ENCODE assay signal across 23 mouse cellular contexts in genomic region chr16:78268167-78268566, GRCm38 (mm10). TPM values are rescaled to one million over a fixed set of nuclear protein-coding genes. Genes with fewer than 3 reads are reported as not detected.
DNase-seq lines count a peak whose midpoint lies in the region; ATAC-seq and TF ChIP-seq lines count a peak whose summit lies in the region.
"Had no signal": no experiment of that assay in that cellular context is flagged by ENCODE, and none has a peak within 500 bp of the region (broad histone marks: within the 10 kb centered on the region; RNA-seq: fewer than 3 reads in every experiment).

No protein-coding gene starts in this region.

- H3K4me1 ChIP-seq in liver, adult 2 months (ENCODE audit: control insufficient read depth, insufficient read depth, low read length), result peaks cover 20% of the 10 kb centered on the region
- peaks cover 17% of the 10 kb centered on the region; the same call in 1 of the 2 replicates for H3K4me1 ChIP-seq in liver, embryonic 15.5 days (replicated peaks)

- 20% methylated on average over 3 of the region's 3 CpGs for WGBS in liver, adult 2 months
- WGBS in liver, embryonic 15.5 days (ENCODE audit: insufficient replicate concordance), result 51% methylated on average over 3 of the region's 3 CpGs

- H3K4me3 ChIP-seq in liver, adult 2 months (ENCODE audit: insufficient read depth, low read depth, low read length), result no peak overlapping the region
- H3K4me3 ChIP-seq in liver, embryonic 15.5 days (replicated peaks), result no peak overlapping the region
- H3K4me3 ChIP-seq: erythroblast, embryonic 14.5 days; hindbrain, embryonic 10.5 days; limb, embryonic 13.5 days; midbrain, embryonic 10.5 days; neural tube, embryonic 13.5 days had no signal

- DNase-seq in adrenal gland, adult 8-10 months, result peak; percentile 53
- DNase-seq in adrenal gland, postnatal 36 days, result peak; percentile 50 to 56
- peak; percentile 96 for DNase-seq in liver, adult 2 months (ENCODE audit: extremely low read depth, low read depth, low spot score)
- DNase-seq in layer of hippocampus, postnatal 25 days (ENCODE audit: extremely low spot score in 1 of 2, low spot score in 1 of 2), result no peak
- no peak for DNase-seq in MN1 (ENCODE audit: low spot score)
- no peak for DNase-seq in layer of hippocampus, adult 9-10 months (ENCODE audit: low spot score)
- DNase-seq: cerebellum, adult 2 months; cerebellum, postnatal 14 days; gastrocnemius, postnatal 14 days; heart, postnatal 14 days; kidney, adult 11 months; kidney, postnatal 14 days; lung, postnatal 14 days had no signal

- ATAC-seq in liver, embryonic 15.5 days (ENCODE audit: insufficient read depth), result peak; percentile 47
- ATAC-seq: forebrain, embryonic 16.5 days; hindbrain, postnatal 0 days had no signal

- H3K79me2 ChIP-seq in liver, adult 2 months (ENCODE audit: control insufficient read depth, insufficient read depth, low read length), result no peaks in the 10 kb centered on the region

- no peak overlapping the region for H3K27ac ChIP-seq in liver, adult 2 months (replicated peaks; ENCODE audit: insufficient read depth, low read depth, low read length)
- H3K27ac ChIP-seq in liver, embryonic 15.5 days (replicated peaks), result no peak overlapping the region
- H3K27ac ChIP-seq: hindbrain, embryonic 10.5 days; hindbrain, postnatal 0 days; limb, embryonic 13.5 days; midbrain, embryonic 10.5 days; neural tube, embryonic 13.5 days had no signal

- no peak for TF ChIP-seq POLR2A in liver, adult 2 months (IDR thresholded peaks at IDR 0.05; ENCODE audit: extremely low read depth, insufficient read depth, low read length)

- no peaks in the 10 kb centered on the region for H3K27me3 ChIP-seq in liver, adult 2 months (ENCODE audit: control insufficient read depth, insufficient read depth, low read length)
- H3K27me3 ChIP-seq in liver, embryonic 15.5 days, result no peaks in the 10 kb centered on the region
- H3K27me3 ChIP-seq: limb, embryonic 13.5 days; neural tube, embryonic 13.5 days had no signal

- no peak overlapping the region for H3K9ac ChIP-seq in liver, adult 2 months (ENCODE audit: low read depth, low read length)
- no peak overlapping the region for H3K9ac ChIP-seq in liver, embryonic 15.5 days
- H3K9ac ChIP-seq: limb, embryonic 13.5 days; lung, embryonic 14.5 days; neural tube, embryonic 13.5 days had no signal

- no peaks in the 10 kb centered on the region for H3K9me3 ChIP-seq in liver, embryonic 15.5 days (replicated peaks)
- H3K9me3 ChIP-seq: hindbrain, embryonic 10.5 days; limb, embryonic 13.5 days; midbrain, embryonic 10.5 days; neural tube, embryonic 13.5 days had no signal

- no peaks in the 10 kb centered on the region for H3K36me3 ChIP-seq in liver, adult 2 months (ENCODE audit: control insufficient read depth, insufficient read depth, low read length)
- H3K36me3 ChIP-seq in liver, embryonic 15.5 days (replicated peaks), result no peaks in the 10 kb centered on the region
- H3K36me3 ChIP-seq: hindbrain, embryonic 10.5 days; limb, embryonic 13.5 days; midbrain, embryonic 10.5 days; neural tube, embryonic 13.5 days had no signal

- H3K4me2 ChIP-seq in liver, embryonic 15.5 days, result no peak overlapping the region
- H3K4me2 ChIP-seq: limb, embryonic 13.5 days; lung, embryonic 14.5 days; neural tube, embryonic 13.5 days had no signal

- no peak for TF ChIP-seq CTCF in liver, adult 2 months (IDR thresholded peaks at IDR 0.05; ENCODE audit: low read depth, low read length)

RNA-seq across cellular contexts. Expression of gene Cxadr, which starts 33.1 kb away (rescaled TPM):
- 10 to 100 TPM in 2 of 4 experiments, 1 to 10 TPM in 2; 2.0 to 18.4 (median 9.3) TPM for total RNA-seq in adrenal gland, adult 8-10 months (2022)
- total RNA-seq in adrenal gland, postnatal 36 days (2021), result 10 to 100 TPM in 1 of 2 experiments, 1 to 10 TPM in 1; 6.7 to 32.1 TPM
- 50.9 and 64.9 TPM in 2 replicates for total RNA-seq in liver, adult 2 months (2014; rRNA removed)
- polyA plus RNA-seq in liver, adult 2 months (2012; rRNA removed), result 23.6 and 26.4 TPM in 2 replicates
- polyA plus RNA-seq in liver, embryonic 15.5 days (2015; fragmentation: Nextera tagmentation; extraction: Ambion mirVana), result 17.4 and 18.0 TPM in 2 replicates
- 10 to 100 TPM; 18.0 to 24.3 TPM for total RNA-seq in layer of hippocampus, postnatal 25 days (2021)
- total RNA-seq: MEL had no signal
- polyA plus RNA-seq: erythroblast, embryonic 14.5 days had no signal

Comparison
In these comparisons a context has a peak if more than half of its experiments do, and no peak if none do; other contexts are left out.
1. DNase-seq: peak in adrenal gland, adult 8-10 months (single experiment), adrenal gland, postnatal 36 days (2 of 2) and liver, adult 2 months (single experiment); none in layer of hippocampus, postnatal 25 days (0 of 2), MN1 (single experiment) and layer of hippocampus, adult 9-10 months (single experiment).